Mouse (Mus musculus) thymus, adult 18-20 months (tissue): ENCODE data around the gene Kcnk10.

ENCODE experiments used
- DNase-seq, 2 experiments: peaks; one replicate each; pipeline ENCODE4 v3.0.0; 2022; ENCODE audit warnings: mixed read lengths in 2 of 2

Kcnk10 gene

GRCm38 (mm10) chr12:98571896-98572680 lies 6.0 kb downstream of the Kcnk10 start:
- no peak for DNase-seq

GRCm38 (mm10) chr12:98569380-98569779 lies 8.7 kb downstream of the Kcnk10 start:
- DNase-seq: no peak

GRCm38 (mm10) chr12:98567877-98568276 lies 10.2 kb downstream of the Kcnk10 start:
- DNase-seq: no peak

- DNase-seq: no peak
These were observed 13.7 kb downstream of the Kcnk10 start for GRCm38 (mm10) chr12:98564383-98564782.

GRCm38 (mm10) chr12:98563261-98563660 lies 14.8 kb downstream of the Kcnk10 start:
- DNase-seq: no peak

GRCm38 (mm10) chr12:98562341-98562977 lies 15.7 kb downstream of the Kcnk10 start:
- DNase-seq: no peak

GRCm38 (mm10) chr12:98560038-98560437 lies 18.1 kb downstream of the Kcnk10 start:
- DNase-seq: no peak

GRCm38 (mm10) chr12:98557013-98557677 lies 21.0 kb downstream of the Kcnk10 start:
- DNase-seq: no peak

- DNase-seq: no peak
These were observed 28.1 kb downstream of the Kcnk10 start for GRCm38 (mm10) chr12:98549981-98550380.

- no peak for DNase-seq
These were observed 30.0 kb downstream of the Kcnk10 start for GRCm38 (mm10) chr12:98548141-98548540.

GRCm38 (mm10) chr12:98545875-98546274 lies 32.2 kb downstream of the Kcnk10 start:
- no peak for DNase-seq

- no peak for DNase-seq
These were observed 32.9 kb downstream of the Kcnk10 start for GRCm38 (mm10) chr12:98545251-98545560.

GRCm38 (mm10) chr12:98544545-98545250 lies 33.4 kb downstream of the Kcnk10 start:
- no peak for DNase-seq

- DNase-seq: no peak
These were observed 41.4 kb downstream of the Kcnk10 start for GRCm38 (mm10) chr12:98536760-98537159.

- no peak for DNase-seq
These were observed 42.1 kb downstream of the Kcnk10 start for GRCm38 (mm10) chr12:98536036-98536435.

- DNase-seq: no peak
These were observed 42.6 kb downstream of the Kcnk10 start for GRCm38 (mm10) chr12:98535494-98535901.

- no peak for DNase-seq
These were observed 49.5 kb downstream of the Kcnk10 start for GRCm38 (mm10) chr12:98528635-98529034.

- no peak for DNase-seq
These were observed 52.7 kb downstream of the Kcnk10 start for GRCm38 (mm10) chr12:98525361-98525760.

- DNase-seq: no peak
These were observed 53.5 kb downstream of the Kcnk10 start for GRCm38 (mm10) chr12:98524331-98525311.

GRCm38 (mm10) chr12:98521311-98521710 lies 56.8 kb downstream of the Kcnk10 start:
- no peak for DNase-seq

- no peak for DNase-seq
These were observed 57.6 kb downstream of the Kcnk10 start for GRCm38 (mm10) chr12:98520568-98520931.
